Mouse (Mus musculus) hindbrain, embryonic 15.5 days (tissue): ENCODE measurements around the gene Wdr41. TPM values are rescaled to one million over a fixed set of nuclear protein-coding genes. Genes with fewer than 3 reads are reported as not detected.

Experiments
- ATAC-seq: fragments of 200-750 bp; cut with Nextera tagmentation; 2 replicates; pipeline ENCODE4 v1.8.0; 2017; ENCODE audit warnings: low read depth, moderate number of reproducible peaks, moderate TSS enrichment; ENCODE audit not compliant: low FRiP score
- H3K27ac ChIP-seq: fragments of 300-500 bp; sonication (generic); replicated peaks from 2 replicates; pipeline ENCODE4 v1.5.1; 2015; ENCODE audit warnings: mild to moderate bottlenecking, inconsistent platforms
- H3K27me3 ChIP-seq: fragments of 300-500 bp; sonication (generic); 2 replicates; pipeline ENCODE4 v1.6.1; 2015; ENCODE audit warnings: control low read depth, inconsistent platforms
- H3K36me3 ChIP-seq: fragments of 300-500 bp; sonication (generic); 2 replicates; pipeline ENCODE4 v1.6.1; 2015; ENCODE audit warnings: control low read depth, inconsistent platforms
- H3K4me1 ChIP-seq: fragments of 300-500 bp; sonication (generic); replicated peaks from 2 replicates; pipeline ENCODE4 v1.6.1; 2015; ENCODE audit warnings: control low read depth, inconsistent platforms
- H3K4me2 ChIP-seq: fragments of 300-500 bp; sonication (generic); 2 replicates; pipeline ENCODE4 v1.6.1; 2015; ENCODE audit warnings: moderate library complexity, mild to moderate bottlenecking, inconsistent platforms
- H3K4me3 ChIP-seq: fragments of 300-500 bp; sonication (generic); 2 replicates; pipeline ENCODE4 v1.5.1; 2015; ENCODE audit warnings: mild to moderate bottlenecking, inconsistent platforms
- H3K9ac ChIP-seq: fragments of 300-500 bp; sonication (generic); 2 replicates; pipeline ENCODE4 v1.6.1; 2015; ENCODE audit warnings: inconsistent platforms
- H3K9me3 ChIP-seq: fragments of 300-500 bp; sonication (generic); 2 replicates; pipeline ENCODE4 v1.6.1; 2016; ENCODE audit warnings: control low read depth, inconsistent platforms
- WGBS: fragments of 180-500 bp; shearing (Covaris S2); methylation state at CpG from one replicate; pipeline ENCODE4 v1.1.7; 2015; 5-methylcytosine and 5-hydroxymethylcytosine counted together
- polyA plus RNA-seq: library from polyadenylated mRNA; unstranded; fragments of >200 nt; fragmentation: Nextera tagmentation; extraction: Ambion mirVana; gene quantifications from 2 replicates; pipeline ENCODE4 v1.2.1, GENCODE M21; 2015

Gene Wdr41
- 26.8 and 28.6 TPM in 2 replicates for polyA plus RNA-seq

DNA sequence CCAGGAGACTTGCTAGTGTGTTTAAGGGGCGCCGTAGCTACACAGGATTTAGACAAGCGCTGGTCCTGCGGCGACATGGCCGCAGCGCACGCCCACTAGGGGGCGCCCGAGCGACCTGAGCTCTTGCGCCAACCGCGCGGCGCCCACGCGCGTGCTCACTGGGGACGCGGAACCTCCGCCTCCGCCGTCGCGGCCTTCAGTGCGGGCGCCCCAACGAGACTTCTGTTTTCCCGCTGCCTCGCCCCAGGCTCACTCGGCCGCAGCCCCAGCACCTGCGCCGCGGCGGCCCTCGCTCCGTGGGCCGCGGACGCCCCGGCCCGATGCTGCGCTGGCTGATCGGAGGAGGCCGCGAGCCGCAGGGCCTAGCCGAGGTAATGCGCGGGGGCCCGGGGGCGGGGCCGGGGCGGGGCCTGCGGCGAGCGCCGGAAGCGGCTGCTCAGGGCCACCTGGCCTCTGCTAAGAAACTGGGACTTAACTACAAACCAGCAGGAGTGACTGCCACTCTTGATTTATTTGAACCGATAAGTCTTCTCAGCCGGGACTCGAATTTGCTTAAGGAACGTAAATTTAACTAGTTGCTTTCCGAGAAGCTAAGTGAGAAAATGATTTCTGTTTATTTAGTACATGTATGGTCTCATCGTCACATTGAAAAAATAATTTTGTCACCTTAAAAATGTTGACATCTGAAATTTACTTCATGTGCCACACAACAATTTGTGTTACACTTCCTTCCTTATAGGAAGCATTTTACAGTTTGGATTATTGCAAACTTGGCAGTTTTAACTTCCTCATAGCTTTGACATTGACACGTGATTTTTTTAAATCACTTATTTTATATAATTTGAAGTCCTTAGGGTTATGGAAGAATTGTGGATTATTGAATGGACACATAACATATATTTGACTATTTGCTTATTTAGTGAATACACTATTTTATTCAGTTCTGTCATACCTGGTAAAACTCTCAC, at the start of gene Wdr41:
Gene Wdr41, plus strand, starts transcription at position 126 of the 968 bp plus-strand sequence.
- Histone ChIP-seq H3K36me3 (peaks cover 3% of the 10 kb centered on the region), H3K27me3 (no peaks in the 10 kb centered on the region), H3K4me2 (peak within 1 kb of the TSS; percentile 59), H3K9me3 (no peaks in the 10 kb centered on the region), H3K9ac (peak within 1 kb of the TSS; percentile 96), H3K4me3 (peak within 1 kb of the TSS; percentile 89), H3K4me1 (peaks cover 15% of the 10 kb centered on the region), H3K27ac (peak within 1 kb of the TSS; percentile 99)
- WGBS, result 2% methylated on average over 67 of the region's 68 CpGs
- ATAC-seq, result peak; percentile 97

DNA sequence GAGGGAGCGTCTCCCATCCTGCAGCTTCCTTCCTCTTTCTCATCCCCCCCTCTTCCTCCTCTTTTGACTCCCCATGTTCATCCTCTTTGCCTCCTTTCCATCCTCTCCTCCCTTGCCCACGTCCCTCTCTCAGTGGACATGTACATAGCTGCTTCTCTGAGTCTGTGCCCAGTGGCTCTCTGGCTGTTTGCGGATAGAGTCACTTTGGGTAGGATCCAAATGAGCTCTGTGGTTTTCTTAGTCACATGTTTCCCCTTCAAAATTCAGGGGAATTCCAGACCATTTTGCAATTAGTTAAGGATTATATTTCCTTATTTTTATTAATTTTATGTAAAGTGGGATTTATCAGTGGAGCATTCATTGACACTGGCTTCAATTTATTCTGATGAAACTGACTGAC, 48.1 kb upstream of the Wdr41 start:
- Histone ChIP-seq H3K9ac (no peak overlapping the region), H3K36me3 (no peaks in the 10 kb centered on the region), H3K27ac (no peak overlapping the region), H3K4me2 (no peak overlapping the region), H3K9me3 (no peaks in the 10 kb centered on the region), H3K4me1 (no peaks in the 10 kb centered on the region), H3K4me3 (no peak overlapping the region), H3K27me3 (0 out of 2 replicates have a peak, but pooled peaks cover 6% of the 10 kb centered on the region)
- no peak for ATAC-seq
- WGBS, result 67% methylated on average over 3 of the region's 3 CpGs

DNA sequence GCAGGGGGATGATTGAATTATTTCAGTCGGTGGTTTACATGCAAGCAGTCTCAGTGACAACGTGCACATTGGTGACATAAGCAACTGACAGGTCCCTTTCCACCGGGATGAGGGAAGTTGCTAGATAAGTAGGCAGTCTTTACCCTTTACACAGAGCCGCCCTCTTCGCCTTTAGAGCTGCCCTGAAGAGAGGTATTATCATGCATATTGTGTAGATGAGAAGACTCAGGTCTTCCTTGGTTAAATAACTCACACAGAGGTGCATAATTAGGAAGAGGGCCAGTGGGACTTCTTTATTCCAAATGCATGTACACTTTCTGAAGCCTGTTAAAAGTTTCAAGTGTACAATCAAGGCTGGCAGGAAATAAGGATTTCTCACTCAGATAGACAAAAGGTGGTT, 37.7 kb upstream of the Wdr41 start:
- H3K4me1 ChIP-seq, result no peaks in the 10 kb centered on the region
- no peaks in the 10 kb centered on the region for H3K9me3 ChIP-seq
- no peaks in the 10 kb centered on the region for H3K36me3 ChIP-seq
- WGBS, result 48% methylated on average over 5 of the region's 5 CpGs
- H3K4me2 ChIP-seq, result no peak overlapping the region
- H3K4me3 ChIP-seq, result no peak overlapping the region
- ATAC-seq, result no peak
- no peak overlapping the region for H3K27ac ChIP-seq
- no peak overlapping the region for H3K9ac ChIP-seq
- H3K27me3 ChIP-seq, result peaks cover 16% of the 10 kb centered on the region

DNA sequence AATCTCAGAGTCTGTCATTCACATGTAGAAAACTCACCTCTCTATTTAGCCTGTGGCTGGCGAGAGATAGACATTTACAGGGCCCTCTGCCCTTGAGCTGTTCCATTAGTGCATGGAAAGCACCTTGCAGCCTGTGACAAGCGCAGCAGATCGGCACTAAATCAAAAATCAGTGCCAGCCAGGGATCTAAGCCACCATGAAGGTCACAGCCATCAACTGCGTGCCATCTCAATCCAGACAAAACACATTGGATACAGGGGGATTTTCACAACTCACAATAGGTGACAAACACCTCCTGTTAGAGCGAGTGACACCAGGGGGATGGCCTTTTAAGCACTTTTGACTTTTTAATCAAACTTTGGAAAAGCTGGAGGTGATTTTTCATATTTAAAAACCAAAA, 36.0 kb upstream of the Wdr41 start:
- H3K4me3 ChIP-seq, result no peak overlapping the region
- H3K9me3 ChIP-seq, result no peaks in the 10 kb centered on the region
- H3K27ac ChIP-seq, result no peak overlapping the region
- H3K4me2 ChIP-seq, result no peak overlapping the region
- WGBS, result 65% methylated on average over 5 of the region's 5 CpGs
- peaks cover 16% of the 10 kb centered on the region for H3K27me3 ChIP-seq
- no peaks in the 10 kb centered on the region for H3K4me1 ChIP-seq
- H3K9ac ChIP-seq, result no peak overlapping the region
- H3K36me3 ChIP-seq, result no peaks in the 10 kb centered on the region
- ATAC-seq, result no peak

DNA sequence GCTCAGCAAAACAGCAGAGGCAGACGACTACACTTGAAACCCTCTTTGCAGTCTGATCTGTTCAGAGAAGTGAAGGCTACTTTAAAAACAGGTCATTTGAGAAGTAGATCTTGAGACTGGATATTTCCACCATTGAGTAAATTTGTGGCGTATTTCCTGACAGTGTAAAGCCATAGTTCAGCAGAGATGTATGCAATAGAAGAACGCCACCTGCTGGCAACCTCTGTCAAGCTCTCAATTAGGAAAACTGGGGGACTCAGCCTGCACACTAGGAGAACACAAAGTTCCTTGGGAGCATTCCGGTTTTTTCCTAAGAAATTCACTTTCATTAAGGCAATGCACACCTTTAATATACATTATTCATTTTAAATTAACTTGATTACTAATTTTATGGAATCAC, 34.9 kb upstream of the Wdr41 start:
- Histone ChIP-seq H3K9me3 (no peaks in the 10 kb centered on the region), H3K27me3 (peaks cover 16% of the 10 kb centered on the region), H3K9ac (no peak overlapping the region), H3K36me3 (no peaks in the 10 kb centered on the region), H3K4me2 (no peak overlapping the region), H3K27ac (no peak overlapping the region), H3K4me1 (no peaks in the 10 kb centered on the region), H3K4me3 (no peak overlapping the region)
- ATAC-seq, result no peak
- WGBS, result 18% methylated on average over 4 of the region's 4 CpGs

DNA sequence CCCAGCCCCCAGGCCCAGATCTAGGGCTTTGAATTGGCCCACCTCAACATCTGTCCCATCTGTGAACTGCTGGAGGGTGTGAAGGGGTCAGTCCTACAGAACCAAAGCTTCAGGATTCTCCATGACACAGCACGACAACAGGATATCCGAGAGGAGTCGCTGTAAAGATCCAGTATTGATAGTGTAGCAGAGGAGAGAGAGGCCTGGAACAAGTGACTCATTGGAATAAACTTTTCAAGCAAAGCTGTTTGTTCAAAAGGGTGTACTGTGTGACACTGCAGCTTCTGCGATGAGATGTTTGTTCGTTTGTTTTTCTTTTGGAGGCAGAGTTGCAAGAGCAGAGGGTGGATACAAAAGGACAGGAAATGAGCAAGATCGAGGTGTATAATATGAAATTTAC, 20.2 kb upstream of the Wdr41 start:
- ATAC-seq, result no peak
- WGBS, result 85% methylated on average over 6 of the region's 6 CpGs
- Histone ChIP-seq H3K4me3 (no peak overlapping the region), H3K27ac (no peak overlapping the region), H3K9me3 (no peaks in the 10 kb centered on the region), H3K9ac (no peak overlapping the region), H3K27me3 (no peaks in the 10 kb centered on the region), H3K4me2 (no peak overlapping the region), H3K4me1 (no peaks in the 10 kb centered on the region), H3K36me3 (no peaks in the 10 kb centered on the region)

DNA sequence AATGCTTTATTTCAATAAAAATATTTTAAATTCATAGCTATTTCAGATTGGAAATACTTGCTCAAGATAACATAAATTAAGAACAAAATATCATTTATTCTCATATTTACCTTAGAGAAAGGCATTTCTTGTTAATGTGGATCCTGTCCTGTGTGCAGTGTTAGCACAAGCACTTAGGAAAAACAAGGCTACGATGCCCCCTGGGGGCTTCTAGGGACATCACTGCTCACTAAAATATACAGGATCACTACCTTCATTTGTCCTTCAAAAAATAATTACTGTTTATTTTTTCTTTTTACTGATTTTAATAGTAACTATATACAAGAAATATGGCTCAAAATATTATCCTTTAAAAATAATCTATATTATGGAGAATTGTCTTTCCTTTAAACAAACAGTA, 18.2 kb upstream of the Wdr41 start:
- WGBS, result 70% methylated on average over 1 of the region's 1 CpGs
- no peak overlapping the region for H3K4me3 ChIP-seq
- H3K27ac ChIP-seq, result no peak overlapping the region
- H3K4me2 ChIP-seq, result no peak overlapping the region
- H3K4me1 ChIP-seq, result no peaks in the 10 kb centered on the region
- no peaks in the 10 kb centered on the region for H3K9me3 ChIP-seq
- H3K9ac ChIP-seq, result no peak overlapping the region
- H3K27me3 ChIP-seq, result no peaks in the 10 kb centered on the region
- no peaks in the 10 kb centered on the region for H3K36me3 ChIP-seq
- no peak for ATAC-seq

DNA sequence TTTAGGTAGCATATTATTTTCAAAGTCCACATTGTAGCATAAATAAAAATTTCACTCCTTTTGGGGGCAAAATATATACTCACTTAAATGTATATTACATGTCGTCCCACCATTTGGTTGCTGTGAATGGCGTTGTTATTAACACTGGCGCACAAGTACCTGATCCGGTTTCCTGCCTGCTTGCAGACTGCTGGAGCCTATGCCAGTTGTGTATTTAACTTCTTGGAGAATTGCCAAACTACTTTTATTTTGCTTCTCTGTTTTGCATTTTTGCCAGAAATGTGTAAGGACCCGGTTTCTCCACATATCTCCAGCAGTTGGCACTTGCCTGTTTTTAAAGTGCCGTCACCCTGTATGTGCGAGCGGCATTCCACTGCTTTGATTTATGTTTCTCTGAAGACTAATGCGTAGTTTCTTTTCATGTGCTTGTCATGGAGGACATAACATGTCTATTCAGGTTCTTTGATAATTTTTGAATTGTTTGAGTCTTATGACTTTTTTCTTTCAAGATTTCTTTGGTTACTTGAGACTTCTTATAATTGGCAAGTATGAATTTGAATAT, 6.1 kb upstream of the Wdr41 start:
- 70% methylated on average over 9 of the region's 9 CpGs for WGBS
- no peak for ATAC-seq

DNA sequence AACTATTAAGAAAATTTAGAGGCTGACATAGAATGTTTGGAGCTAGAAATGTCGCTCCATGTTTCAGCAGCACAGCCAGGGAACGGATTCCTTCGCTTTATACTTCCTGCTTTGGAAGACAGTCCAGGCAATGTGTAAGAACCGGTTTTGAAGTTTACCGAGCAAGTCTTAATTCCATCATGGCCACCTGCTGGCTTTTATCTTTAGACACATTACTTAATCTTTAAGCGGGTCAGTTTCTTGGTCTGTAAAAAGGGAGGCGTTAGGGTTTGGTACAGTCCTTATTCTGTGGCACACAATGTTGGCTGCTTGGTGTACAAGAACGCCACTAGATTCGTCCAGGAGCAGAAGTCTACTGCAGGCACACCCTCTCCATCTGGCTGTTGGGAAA, 321 bp upstream of the Wdr41 start:
- H3K9me3 ChIP-seq, result no peaks in the 10 kb centered on the region
- H3K4me1 ChIP-seq, result peaks cover 15% of the 10 kb centered on the region

More for the DNA sequence above, 6.1 kb upstream of the Wdr41 start:
- Histone ChIP-seq H3K9ac (no peak overlapping the region), H3K4me1 (no peaks in the 10 kb centered on the region), H3K9me3 (no peaks in the 10 kb centered on the region), H3K36me3 (no peaks in the 10 kb centered on the region), H3K4me2 (no peak overlapping the region), H3K4me3 (no peak overlapping the region), H3K27ac (no peak overlapping the region), H3K27me3 (no peaks in the 10 kb centered on the region)

DNA sequence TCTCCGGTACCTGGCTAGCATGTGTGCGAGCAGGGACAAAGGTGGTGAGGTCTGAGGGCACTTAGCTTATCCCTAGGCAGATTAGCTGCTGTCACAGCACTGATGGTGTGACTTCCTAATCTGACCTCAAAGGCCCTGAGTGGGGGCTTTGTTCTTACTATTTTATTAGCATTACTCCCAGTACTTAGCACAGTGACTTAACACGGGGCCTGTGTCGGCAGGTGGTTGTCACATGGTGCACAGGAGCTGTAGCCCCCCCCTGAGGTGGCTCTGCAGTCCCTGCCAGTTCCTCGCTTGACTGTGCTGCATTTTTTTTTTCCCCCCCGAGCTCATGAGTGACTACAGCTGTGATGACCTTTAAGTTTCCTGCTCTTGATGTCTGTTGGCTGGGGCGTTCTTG, 2.9 kb downstream of the Wdr41 start:
- Histone ChIP-seq H3K9ac (no peak overlapping the region), H3K36me3 (peaks cover 9% of the 10 kb centered on the region), H3K4me3 (no peak overlapping the region), H3K9me3 (no peaks in the 10 kb centered on the region), H3K4me1 (peaks cover 15% of the 10 kb centered on the region), H3K27me3 (no peaks in the 10 kb centered on the region), H3K4me2 (no peak overlapping the region), H3K27ac (no peak overlapping the region)
- no peak for ATAC-seq
- WGBS, result 58% methylated on average over 7 of the region's 7 CpGs

More for the DNA sequence above, 321 bp upstream of the Wdr41 start:
- no peak for ATAC-seq
- 31% methylated on average over 9 of the region's 9 CpGs for WGBS
- Histone ChIP-seq H3K4me2 (peak overlapping the region; percentile 59), H3K27ac (peak overlapping the region; percentile 99), H3K36me3 (no peaks in the 10 kb centered on the region), H3K27me3 (no peaks in the 10 kb centered on the region), H3K9ac (no peak overlapping the region), H3K4me3 (peak overlapping the region; percentile 89)

DNA sequence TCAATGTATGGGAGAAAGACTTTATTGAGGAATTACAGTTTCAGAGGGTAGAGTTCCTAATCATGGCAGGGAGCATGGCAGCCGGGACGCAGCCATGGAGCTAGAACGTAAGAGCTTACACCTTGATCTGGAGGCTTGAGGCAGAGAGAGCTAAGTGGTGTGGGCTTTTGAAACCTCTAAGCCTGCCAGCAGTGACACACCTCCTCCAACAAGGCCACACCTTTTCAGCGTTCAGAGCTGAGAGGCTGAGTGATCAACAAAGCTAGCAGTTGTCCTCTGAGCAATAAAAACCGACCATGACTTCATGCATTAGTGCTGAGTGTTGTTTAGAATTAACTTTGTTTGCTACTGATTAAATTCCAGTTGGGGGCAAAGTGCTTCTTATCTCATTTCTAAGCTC, 14.4 kb downstream of the Wdr41 start:
- no peaks in the 10 kb centered on the region for H3K9me3 ChIP-seq
- WGBS, result 77% methylated on average over 5 of the region's 5 CpGs
- H3K9ac ChIP-seq, result no peak overlapping the region
- no peaks in the 10 kb centered on the region for H3K36me3 ChIP-seq
- no peak overlapping the region for H3K4me2 ChIP-seq
- no peak overlapping the region for H3K27ac ChIP-seq
- no peaks in the 10 kb centered on the region for H3K27me3 ChIP-seq
- no peak overlapping the region for H3K4me3 ChIP-seq
- H3K4me1 ChIP-seq, result no peaks in the 10 kb centered on the region
- no peak for ATAC-seq

DNA sequence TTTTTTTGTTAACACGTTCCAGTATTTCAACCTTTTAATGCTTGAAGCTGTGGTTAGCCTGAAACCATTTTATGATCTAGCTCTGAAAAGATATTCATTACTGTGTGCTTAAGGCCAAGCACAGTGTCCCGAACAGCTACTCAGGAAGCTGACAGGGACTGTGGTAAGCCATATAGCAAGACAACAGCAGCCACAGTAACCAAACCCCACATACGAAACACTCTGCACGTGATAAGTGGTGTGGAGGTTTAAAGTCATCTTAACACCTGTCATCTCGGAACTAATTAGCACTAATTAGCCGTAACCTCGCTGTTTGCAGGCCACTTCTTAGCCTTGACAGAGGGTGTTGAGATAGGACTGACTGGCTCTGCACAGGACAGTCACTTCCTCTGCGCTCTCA, 31.1 kb downstream of the Wdr41 start:
- ATAC-seq, result no peak
- WGBS, result 82% methylated on average over 8 of the region's 8 CpGs
- Histone ChIP-seq H3K4me1 (no peaks in the 10 kb centered on the region), H3K4me2 (no peak overlapping the region), H3K27ac (no peak overlapping the region), H3K9me3 (no peaks in the 10 kb centered on the region), H3K36me3 (peaks cover 18% of the 10 kb centered on the region), H3K4me3 (no peak overlapping the region), H3K27me3 (no peaks in the 10 kb centered on the region), H3K9ac (no peak overlapping the region)
